Mouse (Mus musculus): ENCODE results near the gene Wwox. TPM values are rescaled to one million over a fixed set of nuclear protein-coding genes. Genes with fewer than 3 reads are reported as not detected.

Wwox gene
- total RNA-seq, 4 experiments from 2014 or later, result 3.8 to 6.4 (median 5.2) TPM

DNA sequence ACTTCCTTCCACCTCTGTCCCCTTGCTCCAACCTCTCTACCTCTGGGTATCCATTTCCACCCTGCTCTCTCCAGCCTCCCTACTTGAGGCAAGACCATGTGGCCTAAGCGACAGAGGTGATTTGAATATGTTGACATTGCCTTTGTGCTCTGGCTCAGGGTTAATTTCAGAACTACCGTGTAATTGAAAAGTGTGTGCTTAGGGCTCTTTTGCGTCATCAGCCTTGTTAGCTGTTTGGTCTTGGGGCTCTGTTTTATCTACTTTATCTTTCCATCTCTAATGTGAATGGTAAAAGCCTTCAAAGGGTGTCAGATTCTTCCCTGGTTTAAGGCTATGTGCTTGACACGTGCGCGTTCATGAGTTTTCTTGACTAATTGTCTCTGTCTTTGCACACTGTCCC lies 226.1 kb downstream of the Wwox start:
- DNase-seq (ENCODE audit: low spot score), result no peak

DNA sequence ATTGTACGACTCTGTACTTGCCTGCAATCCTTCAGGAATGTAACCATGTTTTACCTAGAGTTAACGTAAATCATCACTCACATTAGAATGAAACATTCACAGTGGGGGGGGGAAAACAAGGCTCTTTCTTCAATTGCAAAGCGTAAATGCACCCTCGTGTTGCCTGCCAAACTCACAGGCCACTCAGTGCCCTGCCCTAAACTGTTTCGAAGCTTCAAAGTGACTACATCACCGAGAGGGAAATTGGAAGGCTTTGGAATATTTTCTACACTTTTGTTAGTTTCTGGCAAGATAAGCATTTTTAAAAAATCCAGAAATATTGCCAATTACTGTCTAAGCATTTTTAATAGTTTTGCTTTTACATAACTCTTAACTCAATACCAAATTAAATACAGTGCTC lies 231.3 kb downstream of the Wwox start:
- no peak for DNase-seq (ENCODE audit: low spot score)

DNA sequence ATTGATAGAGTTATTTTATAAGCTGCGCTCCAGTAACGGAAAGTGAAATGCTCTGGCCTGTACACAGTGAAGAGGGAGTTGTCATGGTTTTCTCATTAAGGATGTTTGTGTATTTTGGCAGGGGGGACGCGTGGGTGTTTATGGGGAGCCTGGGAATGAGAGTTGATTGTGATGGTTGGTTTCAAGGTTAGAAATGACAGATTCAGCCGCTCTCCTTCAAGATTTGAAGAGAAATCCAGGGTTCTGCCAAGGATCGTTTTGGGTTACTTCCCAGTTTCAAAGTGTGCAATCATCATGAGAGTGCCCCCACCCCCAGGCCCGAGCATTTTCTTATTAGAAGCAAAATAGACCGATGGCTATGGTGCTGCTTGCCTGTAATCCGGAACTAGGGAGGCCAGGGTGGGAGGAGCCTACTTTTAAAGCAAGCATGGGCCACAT lies 231.8 kb downstream of the Wwox start:
- DNase-seq (ENCODE audit: low spot score), result peak; percentile 71

DNA sequence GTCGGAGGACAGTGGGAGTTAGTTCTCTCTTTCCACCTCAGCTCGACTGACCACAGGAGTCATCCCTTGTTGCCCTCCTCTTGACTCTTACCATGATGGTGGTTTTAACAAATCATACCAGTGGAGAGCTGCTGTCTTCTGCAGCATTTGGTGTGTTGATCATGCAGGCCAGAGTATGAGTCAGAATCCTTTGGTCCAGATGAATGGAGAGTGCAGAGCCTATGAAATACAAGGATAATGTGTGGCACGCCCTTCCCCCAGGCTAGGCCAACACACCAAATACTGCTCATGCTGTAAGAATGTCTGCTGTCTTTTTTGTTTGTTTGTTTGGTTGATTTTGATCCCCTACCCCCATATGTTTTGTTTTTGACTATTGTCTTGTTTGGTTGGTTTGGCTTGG lies 234.0 kb downstream of the Wwox start:
- no peak for DNase-seq (ENCODE audit: low spot score)

DNA sequence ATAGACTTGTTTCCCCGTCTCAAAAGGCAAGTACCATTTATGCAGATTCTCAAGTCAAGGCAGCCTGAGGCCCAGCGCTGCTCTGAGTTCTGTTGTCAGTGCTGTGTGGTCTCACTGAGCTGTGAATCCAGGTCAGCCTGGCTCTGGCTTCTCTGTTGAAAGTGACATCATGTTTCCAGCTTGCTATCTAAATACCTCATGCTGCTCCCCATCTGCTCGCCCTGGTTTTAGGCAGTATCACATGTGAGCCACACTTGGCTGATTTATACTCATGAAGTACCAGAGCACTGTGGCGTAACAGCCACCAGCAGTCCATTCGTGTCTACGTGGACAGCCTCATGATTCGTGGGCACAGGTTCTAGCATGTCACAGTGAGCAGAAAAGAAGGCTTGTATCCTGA lies 235.7 kb downstream of the Wwox start:
- DNase-seq (ENCODE audit: low spot score), result peak; percentile 11

DNA sequence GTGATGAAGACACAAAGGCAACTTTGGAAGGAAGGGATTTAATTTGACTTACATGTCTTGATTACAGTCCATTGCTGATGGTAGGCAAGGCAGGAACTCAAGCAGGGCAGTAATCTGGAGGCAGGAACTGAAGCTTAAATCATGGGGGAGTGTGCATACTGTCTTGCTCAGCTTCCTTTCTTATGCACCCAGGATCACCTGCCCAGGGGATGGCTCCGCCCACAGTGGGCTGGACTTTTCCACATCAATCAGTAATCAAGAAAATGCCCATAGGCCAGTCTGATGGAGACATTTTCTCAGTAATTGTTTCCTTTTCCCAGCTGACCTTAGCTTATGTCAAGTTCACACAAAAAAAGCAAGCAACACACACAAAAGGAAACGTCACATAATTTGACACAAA lies 237.5 kb downstream of the Wwox start:
- DNase-seq (ENCODE audit: low spot score), result no peak

DNA sequence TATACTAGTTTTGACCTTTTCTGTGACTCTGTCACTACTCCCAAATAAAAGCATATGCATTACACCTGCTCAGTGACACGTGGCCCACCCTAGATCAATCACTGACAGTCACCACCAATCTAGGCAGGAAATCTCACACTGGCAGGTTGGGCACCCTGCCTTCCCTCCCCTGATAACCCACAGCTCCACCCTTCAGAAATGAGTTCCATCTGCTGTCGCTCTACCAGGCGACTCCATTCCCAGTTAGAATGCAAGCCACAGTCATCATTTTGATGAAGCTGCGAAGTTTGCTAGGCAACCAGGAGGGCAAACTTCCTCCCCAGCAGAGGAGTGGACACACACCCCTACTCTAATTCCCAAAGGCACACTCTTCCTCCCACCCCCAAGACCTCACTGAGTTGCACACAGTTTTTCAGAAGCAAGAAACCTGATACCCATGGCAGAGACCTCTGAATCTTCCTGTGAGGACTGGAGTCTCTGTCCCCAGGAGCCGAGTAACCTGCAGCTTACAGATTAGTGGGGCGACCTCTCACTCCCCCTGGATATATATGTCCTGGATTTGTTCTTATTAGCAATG lies 238.2 kb downstream of the Wwox start:
- DNase-seq (ENCODE audit: low spot score), result no peak

DNA sequence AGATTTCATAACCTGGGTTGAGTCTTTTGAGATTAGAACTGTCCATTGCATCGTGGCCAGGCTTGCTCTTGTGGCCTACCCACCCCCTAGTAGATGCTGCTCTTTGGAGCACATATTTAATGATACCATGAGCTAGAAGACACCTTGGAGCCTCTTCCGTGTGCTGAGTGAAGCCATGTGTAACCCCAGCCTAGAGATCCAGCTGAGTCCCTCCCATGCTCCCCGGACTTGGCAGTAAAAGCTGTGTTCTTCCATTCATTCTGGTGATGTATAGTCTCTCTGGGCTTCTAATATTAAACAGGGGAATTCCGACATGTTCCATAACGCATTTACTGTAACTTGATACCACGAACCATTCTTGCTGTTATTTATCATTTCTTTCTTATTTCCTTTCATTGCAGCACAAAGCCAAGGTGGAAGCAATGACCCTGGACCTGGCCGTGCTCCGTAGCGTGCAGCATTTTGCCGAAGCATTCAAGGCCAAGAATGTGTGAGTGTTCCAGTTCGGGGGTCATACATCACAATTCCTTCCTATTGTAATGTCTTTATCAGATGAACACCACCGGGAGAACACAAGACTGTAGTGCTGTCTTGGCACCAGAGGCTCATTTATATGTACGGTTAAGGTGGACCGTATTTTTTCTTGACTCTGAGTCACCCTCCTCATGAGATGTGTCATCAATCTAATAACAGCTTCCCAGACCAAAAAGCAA lies 240.1 kb downstream of the Wwox start:
- no peak for DNase-seq (ENCODE audit: low spot score)

DNA sequence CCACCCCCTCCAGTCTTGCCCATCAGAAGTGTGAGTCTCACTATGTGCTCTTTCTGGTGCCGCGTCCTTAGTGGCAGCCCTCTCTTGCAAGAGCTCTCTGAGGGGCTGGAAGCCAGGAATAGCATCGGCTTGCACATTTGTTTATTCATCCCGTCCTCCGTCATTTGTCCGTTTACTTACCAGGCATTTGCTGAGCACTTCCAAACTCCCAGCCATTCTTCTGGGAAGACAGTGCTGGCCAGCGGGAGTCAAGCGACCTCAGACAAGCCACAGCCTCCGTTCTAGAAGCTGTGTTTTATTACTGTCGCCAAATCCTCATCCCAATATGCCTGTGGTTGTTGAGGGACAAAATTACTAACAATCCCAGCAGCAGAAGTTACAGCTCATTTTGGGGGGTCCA lies 241.7 kb downstream of the Wwox start:
- DNase-seq (ENCODE audit: low spot score), result no peak

DNA sequence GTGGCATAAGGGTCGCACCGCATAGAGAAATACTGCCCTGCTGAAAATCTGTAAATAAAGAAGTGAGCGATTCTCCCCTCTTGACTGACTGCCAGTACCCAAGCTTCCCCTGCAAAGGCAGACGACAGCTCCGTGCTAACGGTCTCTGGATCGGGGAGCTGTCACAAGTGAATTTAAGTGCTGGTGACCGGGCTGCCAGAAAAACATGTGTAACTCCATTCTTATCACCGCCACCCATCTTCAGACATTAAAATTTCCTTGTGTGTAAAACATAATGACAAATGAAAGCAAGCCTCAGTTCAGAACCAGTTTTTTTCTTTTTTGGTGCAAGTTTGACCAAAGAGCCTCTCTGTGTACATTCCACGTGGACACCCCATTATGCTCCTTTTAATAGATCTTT lies 242.7 kb downstream of the Wwox start:
- no peak for DNase-seq (ENCODE audit: low spot score)

DNA sequence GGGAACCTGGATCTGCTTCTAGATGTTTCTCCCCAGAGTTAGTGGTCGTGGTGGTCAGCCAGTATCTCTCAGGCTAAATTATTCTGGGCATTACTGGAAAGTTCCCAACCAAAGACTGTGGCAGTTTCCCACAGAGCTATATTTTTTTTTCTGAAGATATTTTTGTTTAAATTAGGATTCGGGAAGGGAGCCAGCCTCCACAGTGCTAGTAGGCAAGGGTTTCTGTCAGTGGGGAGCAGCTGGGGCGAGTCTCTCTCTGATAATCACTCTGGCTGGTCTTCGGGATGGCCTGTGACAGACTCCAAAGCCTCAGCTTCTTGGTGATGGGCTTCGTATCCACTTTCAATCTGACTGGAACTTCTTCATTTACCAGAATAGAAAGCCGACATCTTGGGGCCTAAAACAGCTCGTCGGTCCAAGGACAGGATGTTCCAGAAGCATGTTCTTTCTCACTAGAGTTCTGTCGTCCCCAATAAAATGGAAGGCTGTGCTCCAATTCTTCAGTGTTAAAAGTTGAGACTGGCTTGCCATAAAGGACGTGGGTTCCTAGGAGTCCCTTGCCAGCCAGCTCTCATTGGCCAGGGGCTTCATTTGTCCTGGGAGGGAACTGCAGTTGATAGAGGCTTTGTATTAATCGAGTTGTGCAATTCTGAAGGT lies 244.7 kb downstream of the Wwox start:
- DNase-seq (ENCODE audit: low spot score), result peak; percentile 34

DNA sequence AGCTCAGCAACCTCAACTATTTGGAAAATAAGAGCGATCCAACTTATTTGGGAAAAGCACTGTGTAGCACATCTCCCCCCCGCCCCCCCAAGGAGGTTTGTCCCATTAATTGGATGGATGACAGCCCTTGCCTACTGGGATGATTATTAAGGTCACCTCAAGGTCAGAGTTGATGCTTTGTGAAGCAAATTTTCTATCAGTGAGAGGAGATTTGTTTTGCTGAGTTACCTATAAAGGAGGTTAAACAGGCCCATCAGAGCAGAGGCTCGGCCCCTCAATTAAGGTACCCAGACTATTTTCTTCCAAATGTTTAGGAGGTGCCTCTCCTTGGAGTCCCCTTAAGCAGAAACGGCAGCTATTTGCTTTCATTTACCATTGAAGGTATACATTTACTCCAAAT lies 247.0 kb downstream of the Wwox start:
- no peak for DNase-seq (ENCODE audit: low spot score)

DNA sequence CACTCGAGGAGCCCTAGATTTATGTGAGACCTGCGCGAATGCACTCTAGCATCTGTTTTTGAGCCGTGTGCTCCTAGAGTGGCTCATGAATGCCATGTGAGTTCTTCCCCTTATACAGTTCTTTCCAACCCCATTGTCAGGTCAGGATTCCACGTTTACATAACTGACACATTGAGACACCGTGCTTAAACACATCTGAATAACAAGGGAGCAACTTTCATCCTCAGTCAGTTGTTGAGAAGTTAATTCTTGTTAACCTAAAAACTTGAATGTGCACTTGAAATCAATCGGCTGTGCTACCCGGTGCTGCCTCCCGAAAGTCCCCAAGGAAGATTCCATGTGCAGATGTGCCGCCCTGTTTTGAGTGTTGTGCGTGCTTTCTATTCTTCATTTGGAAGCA lies 249.3 kb downstream of the Wwox start:
- DNase-seq (ENCODE audit: low spot score), result no peak

DNA sequence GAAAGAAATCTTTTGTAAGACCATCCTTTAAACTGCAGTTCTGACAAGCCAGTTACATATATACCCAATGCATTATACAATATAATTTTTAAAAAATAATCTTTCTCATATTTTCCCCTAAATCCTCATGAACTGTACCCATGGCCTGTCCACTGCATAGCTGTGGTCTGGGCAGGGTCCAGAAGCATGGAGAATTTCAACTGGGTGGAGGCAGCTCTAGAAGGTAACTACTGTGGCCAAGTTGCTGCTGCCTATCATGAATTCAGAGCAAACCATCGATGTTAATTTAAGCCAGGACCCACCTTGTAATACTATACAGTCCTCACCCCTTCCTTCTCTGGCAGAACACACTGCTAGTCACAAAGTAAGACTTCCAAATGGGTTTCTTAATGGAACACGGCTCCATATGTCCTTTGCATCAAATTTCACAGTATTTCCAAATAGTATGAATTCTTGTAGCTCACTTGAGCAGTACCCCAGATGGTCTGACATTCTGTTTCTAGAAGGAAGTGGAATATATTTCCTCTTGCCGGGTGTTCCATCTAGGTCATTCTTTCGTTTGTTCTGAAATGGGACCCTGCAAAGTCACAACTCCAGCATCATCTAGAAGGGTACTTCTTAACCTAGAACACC lies 255.2 kb downstream of the Wwox start:
- no peak for DNase-seq (ENCODE audit: low spot score)

DNA sequence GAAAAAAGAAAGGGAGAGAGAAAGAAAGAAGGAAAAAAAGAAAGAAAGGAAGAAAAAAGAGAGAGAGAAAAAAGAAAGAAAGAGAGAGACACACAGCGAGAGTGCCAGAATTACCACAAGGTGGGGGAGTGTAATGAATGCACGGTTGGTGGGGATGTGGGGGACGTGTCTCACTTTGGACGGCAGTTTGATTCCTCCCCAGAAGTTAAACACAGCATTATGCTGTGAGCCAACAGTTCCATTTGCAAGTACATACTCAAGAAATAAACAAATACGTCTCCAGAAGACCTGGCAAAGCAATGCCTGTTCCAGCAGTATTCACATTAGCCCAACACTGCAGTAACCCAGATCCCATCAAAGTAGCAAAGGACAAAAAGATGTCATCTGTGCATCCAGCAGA lies 264.1 kb downstream of the Wwox start:
- DNase-seq (ENCODE audit: low spot score), result no peak

DNA sequence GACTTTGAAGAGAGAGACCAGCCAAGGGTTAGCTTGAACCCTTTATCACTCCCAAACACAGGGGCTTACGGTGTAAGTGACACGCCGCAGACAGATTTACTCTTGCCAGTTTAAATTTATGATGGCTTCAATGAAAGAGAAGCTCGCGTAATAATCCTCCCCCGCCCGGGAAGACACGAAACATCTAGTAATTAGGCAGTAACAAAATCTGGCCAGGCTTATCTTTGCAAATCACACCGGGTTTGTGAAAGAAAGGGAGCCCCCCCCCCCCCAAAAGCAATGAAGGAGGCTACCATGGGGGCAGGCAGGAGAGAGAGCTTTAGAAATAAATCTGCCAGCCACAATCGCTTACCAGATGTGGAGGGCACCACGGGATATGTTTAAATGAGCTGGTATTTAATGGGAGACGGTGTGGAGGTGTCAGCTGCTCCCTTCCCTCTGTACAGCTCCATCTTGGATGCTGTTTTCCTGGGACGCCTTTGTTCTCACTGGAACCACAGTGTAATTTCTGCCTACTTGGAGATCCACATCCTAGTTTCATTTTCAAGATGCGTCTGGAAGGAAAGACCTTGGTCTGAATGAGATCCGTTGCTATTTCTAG lies 268.2 kb downstream of the Wwox start:
- DNase-seq (ENCODE audit: low spot score), result no peak

DNA sequence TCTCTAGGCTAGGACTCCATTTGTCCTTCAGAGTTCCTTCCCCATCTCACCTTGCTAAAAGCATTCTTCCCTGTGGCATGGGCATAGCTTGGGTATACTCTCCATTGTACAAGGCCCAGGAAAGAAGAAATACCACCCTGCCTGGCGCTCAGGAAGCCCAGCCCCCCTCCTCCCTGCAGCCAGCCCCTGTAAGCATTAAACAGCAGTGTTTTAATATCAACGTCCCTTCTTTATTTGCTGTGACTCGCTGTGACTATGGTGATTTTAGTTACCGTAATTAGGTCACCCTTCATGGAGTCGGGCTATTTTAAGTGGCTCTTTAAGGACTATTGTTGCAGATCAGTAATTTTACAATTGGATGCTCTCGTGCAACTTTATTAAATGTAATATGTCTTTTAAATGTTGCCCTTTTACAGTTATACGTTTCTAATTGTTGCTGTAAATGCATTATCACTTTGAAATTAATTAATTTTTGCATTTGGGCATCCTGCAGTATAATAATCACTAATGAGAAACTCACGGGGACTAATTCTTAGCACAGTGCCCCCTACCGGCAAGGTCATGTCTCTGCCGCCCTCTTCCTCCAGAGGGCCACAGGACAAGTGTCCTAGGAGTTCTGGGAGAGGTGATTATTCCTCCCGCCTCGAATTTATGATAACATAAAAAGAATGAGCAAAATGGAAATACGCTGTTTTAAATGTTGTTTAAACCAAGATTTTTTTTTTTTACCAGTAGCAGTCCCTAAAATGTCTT lies 276.0 kb downstream of the Wwox start:
- DNase-seq (ENCODE audit: low spot score), result peak; percentile 18

DNA sequence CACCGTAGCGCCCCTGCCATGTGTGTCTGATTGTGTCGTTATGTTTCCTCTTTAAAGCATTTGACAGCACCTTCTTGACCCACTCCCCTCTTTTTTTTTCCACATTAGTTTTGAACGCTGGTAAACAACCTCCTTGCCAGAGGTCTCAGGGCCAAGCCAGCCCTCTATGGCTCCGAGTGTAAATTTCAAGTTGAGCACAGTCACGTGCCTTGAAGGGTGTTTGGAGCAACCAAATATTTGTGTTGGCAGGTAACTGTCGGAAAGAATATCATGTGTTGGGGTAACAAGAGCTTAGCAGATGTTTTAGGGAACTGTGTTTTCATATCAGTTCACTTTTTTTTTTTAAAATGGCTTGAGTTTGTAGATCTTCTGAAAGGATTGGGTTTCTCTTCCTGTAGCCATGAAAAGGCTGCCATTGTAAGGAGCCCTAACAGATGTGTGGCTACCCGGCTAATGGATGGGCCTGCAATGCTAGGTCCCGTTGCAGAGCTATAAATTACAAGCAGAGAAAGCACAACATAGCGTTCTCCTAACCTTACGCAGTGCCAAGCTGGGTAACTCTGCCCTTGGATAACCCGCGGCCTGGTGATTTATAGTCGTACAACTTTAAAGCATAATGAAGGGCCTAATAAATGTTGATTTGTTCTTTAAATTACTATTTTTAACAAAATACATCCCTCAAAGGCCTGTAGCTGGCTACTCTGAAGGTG lies 277.2 kb downstream of the Wwox start:
- DNase-seq (ENCODE audit: low spot score), result no peak

DNA sequence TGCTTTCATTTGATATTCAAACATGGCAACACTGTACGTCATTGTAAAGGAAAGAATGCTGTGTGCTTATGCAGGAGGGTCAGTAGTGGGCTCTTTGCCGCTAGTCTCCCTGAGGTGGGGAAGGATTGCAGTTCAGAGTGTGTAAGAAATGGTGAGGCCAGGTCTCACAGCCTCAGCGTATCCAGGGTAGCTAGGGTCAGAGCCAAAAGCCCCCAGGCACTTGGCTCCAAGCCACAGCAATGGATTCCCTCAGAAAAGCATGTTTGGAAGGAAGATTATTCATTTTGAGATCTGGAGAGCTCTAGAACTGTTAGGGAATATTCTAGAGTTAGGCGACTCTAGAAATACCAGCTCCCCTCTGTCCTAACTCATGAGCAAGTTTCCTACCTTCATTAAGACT lies 279.4 kb downstream of the Wwox start:
- DNase-seq (ENCODE audit: low spot score), result no peak

DNA sequence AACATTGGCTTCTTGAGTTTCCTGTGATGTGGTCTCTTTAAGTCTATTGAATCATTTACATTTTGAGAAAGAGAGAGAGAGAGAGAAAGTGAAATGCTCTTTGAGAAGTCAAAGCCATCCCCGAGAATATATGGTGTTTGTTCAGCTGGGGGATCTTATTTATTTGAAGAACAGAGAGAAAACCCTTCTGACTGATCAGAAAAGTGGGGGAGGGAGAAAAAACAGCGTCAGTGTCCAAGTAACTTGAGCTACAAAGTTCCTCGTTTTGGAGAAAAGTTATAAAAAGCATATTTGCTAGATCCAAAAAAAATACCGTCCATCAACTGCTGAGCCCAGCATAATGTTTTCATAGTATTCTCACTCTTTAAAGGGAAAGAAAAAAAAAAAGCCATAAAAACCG lies 283.2 kb downstream of the Wwox start:
- no peak for DNase-seq (ENCODE audit: low spot score)

All from heart, adult 8-10 months (tissue).